Mouse (Mus musculus): Measurements from ENCODE around the gene Atf7.

Atf7 gene

DNA sequence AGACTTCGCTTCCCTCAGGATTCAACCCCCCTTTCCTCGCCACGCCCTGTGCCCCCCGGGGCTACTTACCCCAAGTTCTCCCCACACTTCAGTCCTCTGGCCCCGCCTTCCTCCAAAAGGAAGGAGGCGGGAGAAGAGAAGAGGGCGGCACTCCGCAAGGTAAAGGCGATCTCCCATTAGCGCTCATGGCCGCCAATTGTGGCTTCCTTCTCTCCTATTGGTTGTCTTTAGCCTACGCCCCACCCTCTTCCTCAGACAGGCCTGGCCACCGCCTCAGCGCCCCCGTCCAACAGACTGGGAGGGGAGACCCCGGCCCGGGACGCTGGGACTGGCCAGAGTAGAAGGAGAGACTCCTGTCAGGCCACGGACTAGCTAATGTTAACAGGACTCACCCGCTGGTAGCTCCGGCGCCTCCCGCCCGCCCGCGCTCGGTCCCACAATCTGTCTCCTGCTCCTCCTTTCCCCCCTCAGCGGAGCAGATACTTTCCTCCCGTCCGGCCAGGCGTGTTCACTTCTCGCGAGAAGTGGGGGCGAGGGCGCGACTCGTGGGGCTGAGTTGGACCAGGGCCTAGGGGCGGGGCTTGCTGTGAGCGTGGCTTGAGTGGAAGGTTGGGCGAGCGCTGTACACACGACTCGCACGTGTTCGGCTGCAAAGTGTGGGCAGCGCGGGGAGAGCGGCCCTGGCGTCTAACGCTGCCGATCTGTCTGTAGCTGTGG lies at the start of gene Atf7, which contains the start of gene Gm28047:
Gene Atf7, minus strand, starts transcription at position 495 of the 717 bp plus-strand sequence.
Gene Gm28047, minus strand, starts transcription at position 98 of the 717 bp plus-strand sequence.
- Histone ChIP-seq H3K4me1 (replicated peaks; ENCODE audit: low read depth, low read length) (peaks cover 30% of the 10 kb centered on the region), H3K27me3 (ENCODE audit: insufficient read depth, low read length) (no peaks in the 10 kb centered on the region), H3K9me3 (ENCODE audit: low read length) (no peaks in the 10 kb centered on the region), H3K36me3 (ENCODE audit: insufficient read depth, low read length) (peaks cover 7% of the 10 kb centered on the region; the same call in 1 of the 2 replicates), H3K4me3 (replicated peaks; ENCODE audit: low read length) (peak within 1 kb of the TSS; percentile 88)
- TF ChIP-seq NANOG (IDR thresholded peaks at IDR 0.05; ENCODE audit: borderline replicate concordance, low read length) (no peak), POU5F1 (IDR thresholded peaks at IDR 0.05; ENCODE audit: borderline replicate concordance, low read length) (no peak), CTCF (conservative IDR thresholded peaks at IDR 0.05; ENCODE audit: low read length) (no peak)

GRCm38 (mm10) chr15:102673548-102673947 lies 48.3 kb upstream of the Atf7 start:
- H3K4me1 ChIP-seq (replicated peaks; ENCODE audit: low read depth, low read length): peaks cover 54% of the 10 kb centered on the region
- peak overlapping the region; percentile 81 for H3K4me3 ChIP-seq (replicated peaks; ENCODE audit: low read length)
- TF ChIP-seq CTCF (conservative IDR thresholded peaks at IDR 0.05; ENCODE audit: low read length) (no peak), NANOG (IDR thresholded peaks at IDR 0.05; ENCODE audit: borderline replicate concordance, low read length) (peak; percentile 53)
- peaks cover 12% of the 10 kb centered on the region for H3K36me3 ChIP-seq (ENCODE audit: insufficient read depth, low read length)
- no peaks in the 10 kb centered on the region for H3K9me3 ChIP-seq (ENCODE audit: low read length)
- H3K27me3 ChIP-seq (ENCODE audit: insufficient read depth, low read length): no peaks in the 10 kb centered on the region

GRCm38 (mm10) chr15:102672215-102673071 lies 47.2 kb upstream of the Atf7 start, which contains the start of gene Atp5g2:
TSS of gene Atp5g2 (minus strand) at chr15:102672352.
- TF ChIP-seq NANOG (IDR thresholded peaks at IDR 0.05; ENCODE audit: borderline replicate concordance, low read length) (no peak), POU5F1 (IDR thresholded peaks at IDR 0.05; ENCODE audit: borderline replicate concordance, low read length) (no peak), CTCF (conservative IDR thresholded peaks at IDR 0.05; ENCODE audit: low read length) (no peak)
- H3K9me3 ChIP-seq (ENCODE audit: low read length): no peaks in the 10 kb centered on the region
- peaks cover 23% of the 10 kb centered on the region for H3K36me3 ChIP-seq (ENCODE audit: insufficient read depth, low read length)

GRCm38 (mm10) chr15:102671721-102672214 lies 46.5 kb upstream of the Atf7 start:
- Histone ChIP-seq H3K4me1 (replicated peaks; ENCODE audit: low read depth, low read length) (peaks cover 72% of the 10 kb centered on the region), H3K4me3 (replicated peaks; ENCODE audit: low read length) (peak overlapping the region; percentile 81), H3K36me3 (ENCODE audit: insufficient read depth, low read length) (peaks cover 30% of the 10 kb centered on the region), H3K9me3 (ENCODE audit: low read length) (no peaks in the 10 kb centered on the region), H3K27me3 (ENCODE audit: insufficient read depth, low read length) (no peaks in the 10 kb centered on the region)
- no peak for TF ChIP-seq CTCF (conservative IDR thresholded peaks at IDR 0.05; ENCODE audit: low read length)
- no peak for TF ChIP-seq NANOG (IDR thresholded peaks at IDR 0.05; ENCODE audit: borderline replicate concordance, low read length)
- no peak for TF ChIP-seq POU5F1 (IDR thresholded peaks at IDR 0.05; ENCODE audit: borderline replicate concordance, low read length)

More at GRCm38 (mm10) chr15:102672215-102673071, 47.2 kb upstream of the Atf7 start, which contains the start of gene Atp5g2:
- peaks cover 65% of the 10 kb centered on the region for H3K4me1 ChIP-seq (replicated peaks; ENCODE audit: low read depth, low read length)
- H3K4me3 ChIP-seq (replicated peaks; ENCODE audit: low read length): peak within 1 kb of the TSS; percentile 81
- H3K27me3 ChIP-seq (ENCODE audit: insufficient read depth, low read length): no peaks in the 10 kb centered on the region

DNA sequence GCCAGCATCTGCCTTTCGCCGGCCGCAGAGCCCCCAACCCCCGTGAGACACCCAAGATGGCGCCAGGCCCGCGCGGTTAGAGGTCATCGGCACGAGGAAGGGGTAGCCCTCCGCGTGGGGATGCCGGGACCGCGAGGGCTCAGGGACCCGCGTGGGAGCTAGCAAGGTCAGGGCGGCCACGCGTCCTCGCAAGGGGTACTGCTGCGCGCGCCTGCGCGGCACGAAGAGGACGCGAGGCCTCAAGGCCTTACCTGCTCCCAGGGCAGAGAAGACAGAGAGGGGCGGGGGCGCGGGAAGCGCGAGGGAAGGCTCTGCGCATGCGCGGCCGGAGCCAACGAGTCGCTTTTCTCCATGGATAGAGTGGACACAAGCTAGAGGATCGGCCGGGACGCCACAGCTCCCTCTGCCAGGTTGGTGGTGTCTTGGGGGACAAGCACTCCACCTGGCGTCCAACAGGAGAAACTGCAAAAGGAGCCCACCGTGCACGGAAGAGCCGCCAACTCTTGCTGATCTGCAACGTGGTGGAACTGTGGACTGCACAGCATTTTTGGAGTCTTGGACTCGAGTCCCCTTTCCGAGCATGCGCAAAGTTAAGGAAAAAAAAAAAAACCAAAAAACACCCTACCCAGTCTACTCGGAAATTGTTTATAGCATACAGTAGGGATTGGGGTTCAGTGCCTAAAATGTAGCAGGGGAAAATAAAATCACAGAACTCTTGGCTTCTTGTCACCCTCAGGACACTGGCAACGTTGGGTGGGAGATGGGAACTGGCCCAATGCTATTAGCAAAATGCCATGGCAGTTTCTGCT lies 45.7 kb upstream of the Atf7 start:
- H3K27me3 ChIP-seq (ENCODE audit: insufficient read depth, low read length): no peaks in the 10 kb centered on the region
- H3K9me3 ChIP-seq (ENCODE audit: low read length): no peaks in the 10 kb centered on the region
- peaks cover 38% of the 10 kb centered on the region for H3K36me3 ChIP-seq (ENCODE audit: insufficient read depth, low read length)
- TF ChIP-seq NANOG (IDR thresholded peaks at IDR 0.05; ENCODE audit: borderline replicate concordance, low read length) (no peak), POU5F1 (IDR thresholded peaks at IDR 0.05; ENCODE audit: borderline replicate concordance, low read length) (no peak), CTCF (conservative IDR thresholded peaks at IDR 0.05; ENCODE audit: low read length) (peak; percentile 94)
- peaks cover 76% of the 10 kb centered on the region for H3K4me1 ChIP-seq (replicated peaks; ENCODE audit: low read depth, low read length)
- peak overlapping the region; percentile 91 for H3K4me3 ChIP-seq (replicated peaks; ENCODE audit: low read length)

DNA sequence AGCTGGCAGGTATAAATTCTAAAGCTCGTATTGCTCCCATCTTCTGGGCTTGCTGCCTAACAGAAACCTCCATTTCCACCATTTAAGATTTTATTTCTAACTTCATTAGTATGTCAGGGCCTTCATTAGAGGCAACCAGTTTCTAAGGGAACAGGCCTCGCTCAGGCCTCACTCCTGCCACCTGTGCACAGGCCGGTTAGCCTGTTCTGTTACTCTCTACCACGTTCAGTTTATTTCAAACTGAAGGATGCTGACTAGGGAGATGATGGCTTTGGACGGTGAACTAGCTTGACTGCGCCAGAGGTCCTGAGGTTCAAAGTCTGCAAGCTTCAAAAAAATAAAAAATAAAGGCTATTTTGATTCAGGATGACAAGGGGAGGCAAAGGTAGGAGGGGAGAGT lies 45.0 kb upstream of the Atf7 start:
- H3K9me3 ChIP-seq (ENCODE audit: low read length): no peaks in the 10 kb centered on the region

DNA sequence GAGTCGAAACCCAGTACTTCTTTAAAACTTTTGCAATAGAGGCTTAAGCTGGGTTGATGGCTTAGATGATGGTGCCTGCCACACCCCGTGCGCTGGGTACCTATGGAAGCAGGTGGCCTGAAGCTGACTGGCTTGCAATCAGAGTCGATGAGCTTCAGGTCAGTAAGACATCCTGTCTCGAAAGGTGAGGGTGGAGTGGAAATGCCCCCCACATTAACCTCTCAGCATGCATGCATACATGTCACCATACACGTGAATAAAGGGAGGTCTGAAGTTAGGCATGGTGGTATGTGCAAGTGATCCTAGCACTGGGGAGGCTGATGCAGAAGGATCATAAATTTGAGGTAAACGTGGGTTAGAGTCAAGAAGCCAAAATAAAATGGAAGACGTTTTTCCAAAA lies 44.3 kb upstream of the Atf7 start:
- no peaks in the 10 kb centered on the region for H3K9me3 ChIP-seq (ENCODE audit: low read length)
- H3K27me3 ChIP-seq (ENCODE audit: insufficient read depth, low read length): no peaks in the 10 kb centered on the region
- H3K36me3 ChIP-seq (ENCODE audit: insufficient read depth, low read length): peaks cover 52% of the 10 kb centered on the region
- peaks cover 75% of the 10 kb centered on the region for H3K4me1 ChIP-seq (replicated peaks; ENCODE audit: low read depth, low read length)
- H3K4me3 ChIP-seq (replicated peaks; ENCODE audit: low read length): peak overlapping the region; percentile 91
- no peak for TF ChIP-seq POU5F1 (IDR thresholded peaks at IDR 0.05; ENCODE audit: borderline replicate concordance, low read length)

More for the DNA sequence above, 45.0 kb upstream of the Atf7 start:
- peaks cover 45% of the 10 kb centered on the region for H3K36me3 ChIP-seq (ENCODE audit: insufficient read depth, low read length)
- no peaks in the 10 kb centered on the region for H3K27me3 ChIP-seq (ENCODE audit: insufficient read depth, low read length)
- peak overlapping the region; percentile 91 for H3K4me3 ChIP-seq (replicated peaks; ENCODE audit: low read length)
- H3K4me1 ChIP-seq (replicated peaks; ENCODE audit: low read depth, low read length): peaks cover 78% of the 10 kb centered on the region
- TF ChIP-seq NANOG (IDR thresholded peaks at IDR 0.05; ENCODE audit: borderline replicate concordance, low read length) (no peak), POU5F1 (IDR thresholded peaks at IDR 0.05; ENCODE audit: borderline replicate concordance, low read length) (no peak), CTCF (conservative IDR thresholded peaks at IDR 0.05; ENCODE audit: low read length) (no peak)

Measured in E14TG2a.4 (cell line).